Mouse (Mus musculus) spleen, adult 2 months (tissue): ENCODE data around the gene Igfals.

Experiments
- CTCF ChIP-seq: fragments of 200-500 bp; IDR thresholded peaks from 2 replicates; pipeline ENCODE4 v1.5.1; 2011; ENCODE audit warnings: mild to moderate bottlenecking, inconsistent platforms; ENCODE audit not compliant: insufficient read depth, insufficient read length, insufficient replicate concordance; ENCODE audit errors: extremely low read depth
- POLR2A ChIP-seq: fragments of 200-500 bp; IDR thresholded peaks from 2 replicates; pipeline ENCODE4 v1.6.1; 2011; ENCODE audit warnings: low read depth, low read length, inconsistent platforms

DNA sequence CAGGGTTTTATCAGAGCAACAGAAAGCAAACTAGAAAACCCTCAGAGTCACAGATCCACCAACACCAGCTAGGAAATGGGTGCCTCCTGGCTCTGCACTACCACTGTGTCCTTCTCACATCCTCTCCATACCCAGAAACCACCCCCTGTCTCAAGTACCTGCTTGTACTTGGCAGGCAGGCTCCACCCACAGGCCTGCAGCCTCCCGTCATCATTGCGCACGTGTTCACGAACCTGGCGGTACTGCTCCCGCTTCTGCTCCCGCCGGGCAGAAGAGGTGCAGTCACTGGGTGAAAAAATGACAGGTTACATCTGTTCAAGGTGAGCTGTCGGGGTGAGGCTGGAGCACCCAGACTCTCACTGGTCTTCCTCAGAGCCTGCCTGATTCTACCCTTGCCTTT lies 38.0 kb downstream of the Igfals start:
- TF ChIP-seq POLR2A: no peak
- no peak for TF ChIP-seq CTCF
